Comparison of ENCODE assay signal across 9 mouse cellular contexts in the genomic region with DNA sequence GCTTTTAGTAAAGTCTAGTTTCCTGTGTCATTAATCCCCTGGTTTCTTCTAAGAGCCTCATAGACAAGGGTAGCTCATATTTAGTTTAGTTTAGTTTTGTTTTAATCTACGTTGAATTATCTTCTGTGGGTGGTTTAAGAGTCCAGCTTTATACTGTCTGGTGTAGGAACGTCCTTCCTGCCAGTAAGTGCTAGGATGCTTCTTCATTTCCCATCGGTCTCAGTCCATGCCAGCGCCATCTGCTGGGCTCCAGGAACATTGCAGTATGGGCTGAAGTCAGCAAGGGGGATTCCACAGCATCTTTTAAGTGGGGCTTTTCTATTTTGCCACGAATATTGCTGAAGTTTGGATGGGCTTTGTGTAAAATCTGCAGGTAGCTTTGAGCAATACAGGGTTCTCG. TPM values are rescaled to one million over a fixed set of nuclear protein-coding genes. Genes with fewer than 3 reads are reported as not detected.
DNase-seq lines count a peak whose midpoint lies in the region; ATAC-seq and TF ChIP-seq lines count a peak whose summit lies in the region.
"Had no signal": no experiment of that assay in that cellular context is flagged by ENCODE, and none has a peak within 500 bp of the region (broad histone marks: within the 10 kb centered on the region; RNA-seq: fewer than 3 reads in every experiment).

No protein-coding gene starts in this region.

- H3K36me3 ChIP-seq in forebrain, embryonic 12.5 days (replicated peaks), result no peaks in the 10 kb centered on the region
- no peaks in the 10 kb centered on the region for H3K36me3 ChIP-seq in intestine, postnatal 0 days (ENCODE audit: control insufficient read depth, insufficient read depth)
- H3K36me3 ChIP-seq in limb, embryonic 10.5 days, result peaks cover 10% of the 10 kb centered on the region; the same call in 1 of the 2 replicates
- no peaks in the 10 kb centered on the region for H3K36me3 ChIP-seq in midbrain, postnatal 0 days (ENCODE audit: insufficient read depth, low read length)
- H3K36me3 ChIP-seq: limb, embryonic 12.5 days had no signal

- TF ChIP-seq POLR2A in bone marrow macrophage, adult 2 months (IDR thresholded peaks at IDR 0.05; ENCODE audit: borderline replicate concordance, low read depth, low read length), result no peak

- 31% methylated on average over 6 of the region's 6 CpGs for WGBS in forebrain, embryonic 12.5 days
- whole genome bisulfite sequencing in intestine, postnatal 0 days, result 24% methylated on average over 6 of the region's 6 CpGs
- WGBS in limb, embryonic 10.5 days, result 34% methylated on average over 6 of the region's 6 CpGs
- WGBS in midbrain, postnatal 0 days, result 26% methylated on average over 6 of the region's 6 CpGs

- H3K9me3 ChIP-seq in forebrain, embryonic 12.5 days, result no peaks in the 10 kb centered on the region
- no peaks in the 10 kb centered on the region for H3K9me3 ChIP-seq in intestine, postnatal 0 days (ENCODE audit: control insufficient read depth)
- no peaks in the 10 kb centered on the region for H3K9me3 ChIP-seq in limb, embryonic 10.5 days (replicated peaks)
- H3K9me3 ChIP-seq in midbrain, postnatal 0 days (ENCODE audit: low read length), result no peaks in the 10 kb centered on the region
- H3K9me3 ChIP-seq: limb, embryonic 12.5 days had no signal

- no peak overlapping the region for H3K27ac ChIP-seq in bone marrow macrophage, adult 2 months (ENCODE audit: insufficient read depth, low read depth, low read length)
- no peak overlapping the region for H3K27ac ChIP-seq in forebrain, embryonic 12.5 days
- no peak overlapping the region for H3K27ac ChIP-seq in intestine, postnatal 0 days (ENCODE audit: low read depth, low read length)
- no peak overlapping the region for H3K27ac ChIP-seq in limb, embryonic 10.5 days
- no peak overlapping the region for H3K27ac ChIP-seq in midbrain, postnatal 0 days (ENCODE audit: low read depth, low read length)
- H3K27ac ChIP-seq: limb, embryonic 12.5 days had no signal

- ATAC-seq in cerebellum, adult (ENCODE audit: insufficient number of reproducible peaks, low FRiP score, low TSS enrichment), result no peak
- peak; percentile 57; the same call in 1 of the 2 replicates for ATAC-seq in forebrain, embryonic 12.5 days (ENCODE audit: low FRiP score)
- no peak for ATAC-seq in intestine, postnatal 0 days
- 0 out of 2 replicates have a peak, but pooled peaks have one; percentile 47 for ATAC-seq in midbrain, postnatal 0 days (ENCODE audit: low FRiP score)

- peak; percentile 41 to 56 for DNase-seq in cerebellum, adult 18-20 months
- DNase-seq in limb, embryonic 10.5 days (ENCODE audit: low spot score), result peak; percentile 65
- DNase-seq in midbrain, postnatal 0 days (ENCODE audit: low spot score), result peak; percentile 65
- peak; percentile 25 to 75 for DNase-seq in spleen, postnatal 4 days (ENCODE audit: low spot score in 2 of 2)

- no peaks in the 10 kb centered on the region for H3K27me3 ChIP-seq in forebrain, embryonic 12.5 days
- no peaks in the 10 kb centered on the region for H3K27me3 ChIP-seq in intestine, postnatal 0 days (replicated peaks; ENCODE audit: control insufficient read depth, insufficient read depth, low read length)
- no peaks in the 10 kb centered on the region for H3K27me3 ChIP-seq in limb, embryonic 10.5 days (ENCODE audit: low read depth, poor library complexity, severe bottlenecking)
- H3K27me3 ChIP-seq in midbrain, postnatal 0 days (ENCODE audit: insufficient read depth, low read length), result no peaks in the 10 kb centered on the region
- H3K27me3 ChIP-seq: limb, embryonic 12.5 days had no signal

- no peak overlapping the region for H3K9ac ChIP-seq in forebrain, embryonic 12.5 days
- H3K9ac ChIP-seq in intestine, postnatal 0 days (ENCODE audit: low read depth, low read length), result no peak overlapping the region
- no peak overlapping the region for H3K9ac ChIP-seq in midbrain, postnatal 0 days (replicated peaks; ENCODE audit: low read length, poor library complexity, severe bottlenecking)
- H3K9ac ChIP-seq: limb, embryonic 12.5 days had no signal

- peak; percentile 92 for TF ChIP-seq CTCF in bone marrow macrophage, adult 2 months (IDR thresholded peaks at IDR 0.05; ENCODE audit: low read depth, low read length)
- TF ChIP-seq CTCF in intestine, postnatal 0 days (IDR thresholded peaks at IDR 0.05; ENCODE audit: low read depth), result peak; percentile 94
- peak; percentile 92 for TF ChIP-seq CTCF in midbrain, postnatal 0 days (IDR thresholded peaks at IDR 0.05)

- no peak overlapping the region for H3K4me2 ChIP-seq in forebrain, embryonic 12.5 days
- no peak overlapping the region for H3K4me2 ChIP-seq in intestine, postnatal 0 days (replicated peaks; ENCODE audit: low read depth)
- no peak overlapping the region for H3K4me2 ChIP-seq in midbrain, postnatal 0 days (ENCODE audit: low read depth, low read length, poor library complexity, severe bottlenecking)
- H3K4me2 ChIP-seq: limb, embryonic 12.5 days had no signal

- peaks cover 3% of the 10 kb centered on the region; the same call in 1 of the 2 replicates for H3K4me1 ChIP-seq in bone marrow macrophage, adult 2 months (ENCODE audit: control insufficient read depth, insufficient read depth, low read length)
- no peaks in the 10 kb centered on the region for H3K4me1 ChIP-seq in forebrain, embryonic 12.5 days
- no peaks in the 10 kb centered on the region for H3K4me1 ChIP-seq in intestine, postnatal 0 days (replicated peaks; ENCODE audit: control insufficient read depth, insufficient read depth, low read length)
- 0 out of 2 replicates have a peak, but pooled peaks cover 4% of the 10 kb centered on the region for H3K4me1 ChIP-seq in limb, embryonic 10.5 days
- no peaks in the 10 kb centered on the region for H3K4me1 ChIP-seq in midbrain, postnatal 0 days (ENCODE audit: insufficient read depth, low read length)

- no peak overlapping the region for H3K4me3 ChIP-seq in bone marrow macrophage, adult 2 months (ENCODE audit: insufficient read depth, low read length)
- no peak overlapping the region for H3K4me3 ChIP-seq in forebrain, embryonic 12.5 days (replicated peaks)
- H3K4me3 ChIP-seq in intestine, postnatal 0 days (ENCODE audit: low read depth, low read length), result no peak overlapping the region
- H3K4me3 ChIP-seq in limb, embryonic 10.5 days, result no peak overlapping the region
- no peak overlapping the region for H3K4me3 ChIP-seq in midbrain, postnatal 0 days (ENCODE audit: low read depth, low read length)
- H3K4me3 ChIP-seq: limb, embryonic 12.5 days had no signal

RNA-seq across cellular contexts. Expression of a gene that starts 49.2 kb away (rescaled TPM):
- 5.8 and 8.7 TPM in 2 replicates for polyA plus RNA-seq in bone marrow macrophage, adult 2 months (2012; ENCODE audit: insufficient read depth, insufficient read length, missing spikeins)
- polyA plus RNA-seq in forebrain, embryonic 12.5 days (2016; fragmentation: Nextera tagmentation; extraction: Ambion mirVana), result 37.6 and 41.6 TPM in 2 replicates
- polyA plus RNA-seq in intestine, postnatal 0 days (2015; fragmentation: Nextera tagmentation; extraction: Ambion mirVana), result 8.1 and 8.2 TPM in 2 replicates
- 54.8 and 65.0 TPM in 2 replicates for polyA plus RNA-seq in limb, embryonic 10.5 days (2016; fragmentation: Nextera tagmentation; extraction: Ambion mirVana)
- 1.3 and 2.5 TPM in 2 replicates for total RNA-seq in midbrain, postnatal 0 days (2014; rRNA removed)
- polyA plus RNA-seq in midbrain, postnatal 0 days (2015; fragmentation: Nextera tagmentation; extraction: Ambion mirVana), result 1.8 and 2.2 TPM in 2 replicates

Comparison
In these comparisons a context has a peak if more than half of its experiments do, and no peak if none do; other contexts are left out.
1. ATAC-seq: peak in forebrain, embryonic 12.5 days (single experiment) and midbrain, postnatal 0 days (single experiment); none in cerebellum, adult (single experiment) and intestine, postnatal 0 days (single experiment).
2. Peak in every context shown above with its lines, with median percentiles within 50 percentile points of each other: DNase-seq and CTCF ChIP-seq.